17 mouse cellular contexts compared by ENCODE assay signal in the genomic region with DNA sequence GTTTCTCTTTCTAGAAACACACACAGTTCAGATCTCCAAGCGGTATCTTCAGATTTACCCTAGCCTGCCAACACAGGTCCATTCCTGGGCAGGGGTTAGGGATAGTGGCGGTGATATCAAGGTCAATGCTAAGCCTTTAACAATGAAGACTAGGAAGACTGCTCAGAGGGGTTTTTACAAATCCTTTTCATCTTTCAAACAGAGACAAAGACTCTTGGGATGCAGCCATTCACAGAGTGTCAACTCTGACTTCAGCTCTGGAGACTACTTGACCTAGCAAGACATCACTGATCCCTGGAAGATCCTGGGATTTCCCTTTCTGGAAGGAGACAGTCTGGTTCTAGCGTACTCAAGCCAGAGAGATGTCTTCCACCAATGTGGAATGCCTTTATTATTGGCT. TPM values are rescaled to one million over a fixed set of nuclear protein-coding genes. Genes with fewer than 3 reads are reported as not detected.
"Had no signal": no experiment of that assay in that cellular context is flagged by ENCODE, and none has a peak within 500 bp of the region (broad histone marks: within the 10 kb centered on the region; RNA-seq: fewer than 3 reads in every experiment).

No protein-coding gene starts in this region.

- H3K27me3 ChIP-seq: neural tube, embryonic 13.5 days; neural tube, embryonic 15.5 days; stomach, embryonic 15.5 days had no signal

- H3K27ac ChIP-seq: neural tube, embryonic 13.5 days; neural tube, embryonic 15.5 days; stomach, embryonic 15.5 days; stomach, postnatal 0 days had no signal

- H3K36me3 ChIP-seq: neural tube, embryonic 13.5 days; neural tube, embryonic 15.5 days; stomach, embryonic 15.5 days had no signal

- H3K4me3 ChIP-seq: neural tube, embryonic 13.5 days; neural tube, embryonic 15.5 days; stomach, embryonic 15.5 days had no signal

- H3K4me1 ChIP-seq: neural tube, embryonic 13.5 days; neural tube, embryonic 15.5 days; stomach, embryonic 15.5 days had no signal

- H3K9ac ChIP-seq: neural tube, embryonic 13.5 days; neural tube, embryonic 15.5 days; stomach, embryonic 15.5 days had no signal

- DNase-seq: retina, postnatal 1 day; right cerebral cortex, adult 18-20 months; right cerebral cortex, postnatal 14 days; right cerebral cortex, postnatal 25 days; right cerebral cortex, postnatal 4 days; spleen, adult 18-20 months; thymus, adult 18-20 months; thymus, adult 2 months; thymus, postnatal 14 days; thymus, postnatal 25 days; thymus, postnatal 36 days; thymus, postnatal 4 days had no signal

RNA-seq across cellular contexts. Expression of a gene that starts 21.9 kb away (rescaled TPM):
- total RNA-seq: neutrophil, adult 5-6 weeks had no signal
